Mouse (Mus musculus) macrophage (primary cell): ENCODE results near the gene Ccdc78. TPM values are rescaled to one million over a fixed set of nuclear protein-coding genes. Genes with fewer than 3 reads are reported as not detected.
"Not testable (repeated sequence)": the region's sequence is repeated elsewhere in the genome, so short reads cannot be mapped to it uniquely, and the experiment has no call there.

ENCODE experiments used
- H3K27ac ChIP-seq: fragments of 350-480 bp; formaldehyde crosslinking; 2 replicates; pipeline ENCODE4 v1.9.0; 2021
- H3K36me3 ChIP-seq: fragments of 350-480 bp; formaldehyde crosslinking; 2 replicates; pipeline ENCODE4 v1.9.0; 2021; ENCODE audit errors: inconsistent target
- H3K4me3 ChIP-seq: fragments of 350-480 bp; formaldehyde crosslinking; 2 replicates; pipeline ENCODE4 v1.9.0; 2021; ENCODE audit errors: inconsistent target
- H3K79me2 ChIP-seq: fragments of 350-480 bp; formaldehyde crosslinking; 2 replicates; pipeline ENCODE4 v1.9.0; 2021; ENCODE audit errors: inconsistent target
- WGBS: methylation state at CpG from one replicate; pipeline ENCODE4 v1.1.7; 2026; ENCODE audit warnings: inconsistent platforms; ENCODE audit not compliant: missing documents; 5-methylcytosine and 5-hydroxymethylcytosine counted together
- polyA plus RNA-seq: library from polyadenylated mRNA; stranded (reverse); fragments of 250-400 nt; gene quantifications from 3 replicates; pipeline ENCODE4 v1.2.4, GENCODE M21; 2018; ENCODE audit warnings: inconsistent platforms

The Ccdc78 gene
- polyA plus RNA-seq, 1 experiment from 2014 or later, result not detected

- H3K36me3 ChIP-seq, result peaks cover 14% of the 10 kb centered on the region; the same call in 1 of the 2 replicates
- H3K79me2 ChIP-seq, result peaks cover 15% of the 10 kb centered on the region; the same call in 1 of the 2 replicates
- WGBS, result 0% methylated on average over 14 of the region's 14 CpGs
- peak within 1 kb of the TSS; percentile 78 for H3K27ac ChIP-seq
- peak within 1 kb of the TSS; percentile 91 for H3K4me3 ChIP-seq
These were observed 6.2 kb downstream of the Ccdc78 start, which contains the start of gene Fam173a for GRCm38 (mm10) chr17:25792615-25793014. Fam173a (minus strand) TSS chr17:25792901.

- Histone ChIP-seq H3K27ac (no peak overlapping the region), H3K79me2 (peaks cover 15% of the 10 kb centered on the region; the same call in 1 of the 2 replicates), H3K36me3 (peaks cover 7% of the 10 kb centered on the region; the same call in 1 of the 2 replicates), H3K4me3 (no peak overlapping the region)
- WGBS, result 96% methylated on average over 13 of the region's 13 CpGs
These were observed 7.8 kb downstream of the Ccdc78 start for GRCm38 (mm10) chr17:25794197-25794596.

GRCm38 (mm10) chr17:25794998-25795397 is 8.6 kb downstream of the Ccdc78 start:
- no peak overlapping the region for H3K27ac ChIP-seq
- H3K4me3 ChIP-seq, result no peak overlapping the region
- no peaks in the 10 kb centered on the region for H3K36me3 ChIP-seq
- WGBS, result 97% methylated on average over 14 of the region's 17 CpGs
- peaks cover 15% of the 10 kb centered on the region; the same call in 1 of the 2 replicates for H3K79me2 ChIP-seq

GRCm38 (mm10) chr17:25795609-25796092 is 9.3 kb downstream of the Ccdc78 start, which contains the start of gene AC134908.4:
AC134908.4 (minus strand) TSS chr17:25795659.
- Histone ChIP-seq H3K27ac (no peak within 1 kb of the TSS), H3K4me3 (peak within 1 kb of the TSS; percentile 53), H3K36me3 (no peaks in the 10 kb centered on the region), H3K79me2 (peaks cover 13% of the 10 kb centered on the region; the same call in 1 of the 2 replicates)
- WGBS, result 77% methylated on average over 6 of the region's 6 CpGs

GRCm38 (mm10) chr17:25796211-25796771 is 9.9 kb downstream of the Ccdc78 start:
- 1% methylated on average over 37 of the region's 37 CpGs for WGBS
- Histone ChIP-seq H3K4me3 (peak overlapping the region; percentile 53), H3K27ac (no peak overlapping the region), H3K36me3 (no peaks in the 10 kb centered on the region), H3K79me2 (peaks cover 7% of the 10 kb centered on the region; the same call in 1 of the 2 replicates)

- Histone ChIP-seq H3K4me3 (peak within 1 kb of the TSS; percentile 53), H3K36me3 (no peaks in the 10 kb centered on the region), H3K79me2 (no peaks in the 10 kb centered on the region; the same call in 1 of the 2 replicates), H3K27ac (no peak within 1 kb of the TSS)
- WGBS, result under 1% methylated on average over 35 of the region's 35 CpGs
These were observed 10.6 kb downstream of the Ccdc78 start, which contains the start of gene Metrn for GRCm38 (mm10) chr17:25796951-25797369. Metrn (minus strand) TSS chr17:25797136.

GRCm38 (mm10) chr17:25801029-25801428 is 14.6 kb downstream of the Ccdc78 start:
- Histone ChIP-seq H3K36me3 (no peaks in the 10 kb centered on the region), H3K27ac (no peak overlapping the region), H3K79me2 (no peaks in the 10 kb centered on the region), H3K4me3 (no peak overlapping the region)
- WGBS, result 8% methylated on average over 6 of the region's 6 CpGs

GRCm38 (mm10) chr17:25802825-25803517 is 16.6 kb downstream of the Ccdc78 start:
- Histone ChIP-seq H3K36me3 (no peaks in the 10 kb centered on the region), H3K79me2 (no peaks in the 10 kb centered on the region), H3K27ac (no peak overlapping the region), H3K4me3 (no peak overlapping the region)
- 15% methylated on average over 10 of the region's 10 CpGs for WGBS

GRCm38 (mm10) chr17:25806507-25806906 is 20.1 kb downstream of the Ccdc78 start:
- Histone ChIP-seq H3K36me3 (no peaks in the 10 kb centered on the region), H3K27ac (no peak overlapping the region), H3K4me3 (no peak overlapping the region), H3K79me2 (no peaks in the 10 kb centered on the region)
- WGBS, result 79% methylated on average over 2 of the region's 4 CpGs

GRCm38 (mm10) chr17:25807452-25807851 is 21.1 kb downstream of the Ccdc78 start:
- H3K27ac ChIP-seq, H3K36me3 ChIP-seq, H3K79me2 ChIP-seq, H3K4me3 ChIP-seq: not testable (repeated sequence)
- 42% methylated on average over 2 of the region's 2 CpGs for WGBS

GRCm38 (mm10) chr17:25808028-25808427 is 21.6 kb downstream of the Ccdc78 start:
- Histone ChIP-seq H3K4me3 (no peak overlapping the region), H3K79me2 (no peaks in the 10 kb centered on the region), H3K36me3 (no peaks in the 10 kb centered on the region), H3K27ac (no peak overlapping the region)
- WGBS, result 59% methylated on average over 5 of the region's 5 CpGs

- under 1% methylated on average over 82 of the region's 100 CpGs for WGBS
- H3K79me2 ChIP-seq, result no peaks in the 10 kb centered on the region
- no peak within 1 kb of the TSS for H3K4me3 ChIP-seq
These were observed 22.6 kb downstream of the Ccdc78 start, which contains the start of gene Fbxl16 for GRCm38 (mm10) chr17:25808789-25809605. Fbxl16 (plus strand) TSS chr17:25809085.

GRCm38 (mm10) chr17:25809606-25810340 is 23.4 kb downstream of the Ccdc78 start:
- 16% methylated on average over 25 of the region's 25 CpGs for WGBS
- H3K27ac ChIP-seq, result no peak overlapping the region
- no peak overlapping the region for H3K4me3 ChIP-seq
- no peaks in the 10 kb centered on the region for H3K79me2 ChIP-seq
- H3K36me3 ChIP-seq, result no peaks in the 10 kb centered on the region

More at GRCm38 (mm10) chr17:25808789-25809605, 22.6 kb downstream of the Ccdc78 start, which contains the start of gene Fbxl16:
- Histone ChIP-seq H3K27ac (no peak within 1 kb of the TSS), H3K36me3 (no peaks in the 10 kb centered on the region)

- H3K79me2 ChIP-seq, result no peaks in the 10 kb centered on the region
- WGBS, result 66% methylated on average over 4 of the region's 4 CpGs
- no peak overlapping the region for H3K4me3 ChIP-seq
- no peak overlapping the region for H3K27ac ChIP-seq
- H3K36me3 ChIP-seq, result no peaks in the 10 kb centered on the region
These were observed 24.5 kb downstream of the Ccdc78 start for GRCm38 (mm10) chr17:25810890-25811289.
